Mouse (Mus musculus) c-Kit-positive CD71-positive TER-119-negative erythroid progenitor cells, embryonic 14.5 days (primary cell): ENCODE results near the gene Lpp.

Source experiments
- DNase-seq: peaks from one replicate; pipeline ENCODE4 v3.0.0-alpha.2; 2013; ENCODE audit warnings: low read depth

Gene Lpp

DNA sequence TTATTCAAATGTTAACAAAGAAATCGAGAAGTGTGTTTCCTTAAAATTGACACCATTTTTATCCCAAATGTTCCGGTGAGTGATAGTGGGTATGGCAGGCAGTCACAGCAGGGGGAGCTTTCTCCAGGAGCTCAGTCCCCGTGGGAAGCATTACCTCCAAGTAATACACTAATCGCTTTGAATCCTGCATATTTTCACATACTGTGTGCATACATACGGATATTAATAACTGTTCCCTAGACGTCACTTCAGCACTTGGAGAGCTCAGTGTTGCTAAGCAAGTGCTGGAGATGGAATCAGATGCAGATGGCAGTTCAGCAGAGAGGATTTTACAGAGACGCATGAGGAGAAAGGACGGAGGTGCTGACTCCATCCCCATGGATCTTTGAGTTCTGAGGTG, 487.4 kb downstream of the Lpp start:
- no peak for DNase-seq

GRCm38 (mm10) chr16:24881981-24882775, 488.9 kb downstream of the Lpp start:
- no peak for DNase-seq

DNA sequence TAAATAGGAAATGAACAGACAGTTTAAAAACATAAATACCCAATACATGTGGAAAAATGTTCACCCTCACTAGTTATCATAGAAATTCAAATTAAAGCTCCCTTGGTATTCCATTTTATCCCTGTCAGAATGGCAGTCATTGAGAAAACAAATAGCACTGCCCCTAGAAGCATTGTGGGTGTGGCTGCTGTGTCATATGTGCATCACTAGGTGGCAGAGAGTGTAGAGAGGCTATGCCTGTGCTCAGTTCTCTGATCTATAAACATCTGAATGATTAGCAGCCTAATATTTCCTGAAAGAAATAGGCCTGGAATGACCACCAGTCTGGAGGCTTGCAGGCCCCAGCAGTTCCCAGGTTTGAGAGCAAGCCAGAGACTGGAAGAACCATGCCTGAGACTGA, 490.7 kb downstream of the Lpp start:
- DNase-seq = no peak

- no peak for DNase-seq
Measured at GRCm38 (mm10) chr16:24886346-24886745, 493.0 kb downstream of the Lpp start.

DNA sequence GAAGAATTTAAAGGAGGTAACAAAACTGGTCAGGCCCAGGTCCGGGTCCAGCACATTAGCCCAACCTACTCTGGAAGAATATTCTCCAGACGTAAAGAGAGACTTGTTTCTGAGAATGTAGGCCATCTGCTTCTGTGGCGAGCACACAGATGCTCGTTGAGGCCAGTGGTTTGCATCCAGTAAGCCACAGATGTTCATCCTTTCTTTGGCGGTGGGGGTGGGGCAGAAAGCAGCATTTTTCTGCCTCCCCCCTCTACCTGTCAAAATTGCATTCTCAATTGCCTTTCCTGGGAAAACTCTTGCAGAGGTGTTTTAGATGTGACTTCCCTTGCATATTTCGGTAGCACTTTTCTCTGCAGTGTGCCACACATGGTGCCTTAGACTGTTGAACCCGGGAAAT, 493.6 kb downstream of the Lpp start:
- DNase-seq = no peak

DNA sequence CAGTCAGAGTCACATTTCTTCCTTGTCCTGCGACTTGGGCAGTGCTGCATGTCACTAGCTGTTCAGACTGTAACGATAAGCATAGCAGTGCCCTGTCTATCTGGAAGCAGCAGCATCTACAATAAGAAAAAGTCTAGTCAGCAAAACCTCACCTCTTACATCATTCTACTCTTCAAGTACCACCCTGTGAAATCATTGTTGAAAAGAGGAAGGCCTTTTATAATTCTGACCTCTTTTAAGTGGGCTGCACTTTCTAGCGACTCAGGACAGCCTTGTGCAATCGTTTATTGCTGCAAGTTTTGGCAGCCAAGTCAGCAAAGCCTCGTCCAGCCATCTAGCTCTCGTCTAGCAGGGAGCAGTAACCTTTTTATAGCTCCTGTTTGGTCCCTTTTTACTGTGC, 498.1 kb downstream of the Lpp start:
- no peak for DNase-seq

DNA sequence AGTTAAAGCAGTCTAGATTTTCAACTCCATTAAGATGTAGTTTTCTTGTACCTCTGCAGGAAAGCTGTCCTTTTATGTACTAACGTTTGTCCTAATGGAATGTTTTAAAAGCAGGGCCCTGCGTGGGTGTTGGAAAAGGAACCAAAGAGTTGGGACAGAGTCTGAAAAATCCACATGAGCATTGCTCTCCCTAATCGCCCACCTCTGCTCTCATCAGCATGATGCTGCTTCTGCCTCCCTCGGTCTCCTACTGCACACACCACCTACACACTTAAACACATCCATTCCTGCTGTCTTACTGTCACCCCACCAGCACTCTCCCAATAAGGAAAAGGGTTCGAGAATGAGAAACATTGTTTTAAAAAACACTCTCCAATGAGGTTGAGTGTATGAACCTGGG, 501.9 kb downstream of the Lpp start:
- DNase-seq = no peak

GRCm38 (mm10) chr16:24897641-24898040, 504.3 kb downstream of the Lpp start:
- no peak for DNase-seq

DNA sequence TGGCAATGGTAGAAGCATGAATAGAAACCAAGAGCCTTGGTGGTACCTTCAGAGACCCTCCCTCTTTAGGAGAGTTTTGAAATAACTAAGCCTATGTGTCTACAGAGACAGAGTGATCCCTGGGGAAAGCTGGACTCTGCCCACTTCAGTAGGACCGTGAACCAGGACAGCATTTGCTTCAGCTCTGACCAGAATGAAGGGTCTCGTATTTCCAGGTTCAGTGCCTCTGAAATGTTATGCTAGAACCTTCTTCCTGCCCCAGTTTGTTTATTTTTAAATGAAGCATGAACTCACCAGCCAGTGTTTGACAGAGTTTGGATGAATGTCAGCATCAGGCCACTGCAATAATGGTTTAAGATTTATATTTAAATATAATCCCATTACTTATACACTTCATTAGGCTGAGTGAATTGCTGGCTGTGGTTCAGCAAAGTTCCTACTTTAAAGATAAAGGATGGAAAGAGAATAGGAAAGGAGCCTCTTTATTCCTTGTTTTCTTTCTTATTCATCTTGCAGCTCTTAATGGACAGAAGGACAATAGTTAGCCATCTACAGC, 507.0 kb downstream of the Lpp start:
- no peak for DNase-seq

- no peak for DNase-seq
Measured at GRCm38 (mm10) chr16:24901139-24901859, 508.0 kb downstream of the Lpp start.

DNA sequence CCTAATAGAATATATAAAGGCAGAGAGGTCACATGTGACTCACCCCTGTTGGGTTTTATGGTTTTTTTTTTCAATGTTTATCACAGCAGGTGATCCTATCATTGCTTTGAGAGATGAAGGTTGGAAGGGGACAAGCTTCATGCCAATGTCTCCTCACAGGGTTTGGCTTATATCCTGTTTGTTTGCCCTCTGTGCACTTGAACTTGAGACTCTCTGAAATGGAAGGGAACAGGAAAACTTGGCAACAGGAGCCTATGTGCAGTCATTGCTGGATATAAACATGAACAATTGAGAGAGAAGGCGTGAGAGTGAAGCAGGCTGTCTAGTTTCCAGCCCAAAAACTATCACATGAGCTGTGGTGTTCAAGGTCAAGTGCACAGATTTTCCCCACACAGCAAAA, 508.8 kb downstream of the Lpp start:
- no peak for DNase-seq

DNA sequence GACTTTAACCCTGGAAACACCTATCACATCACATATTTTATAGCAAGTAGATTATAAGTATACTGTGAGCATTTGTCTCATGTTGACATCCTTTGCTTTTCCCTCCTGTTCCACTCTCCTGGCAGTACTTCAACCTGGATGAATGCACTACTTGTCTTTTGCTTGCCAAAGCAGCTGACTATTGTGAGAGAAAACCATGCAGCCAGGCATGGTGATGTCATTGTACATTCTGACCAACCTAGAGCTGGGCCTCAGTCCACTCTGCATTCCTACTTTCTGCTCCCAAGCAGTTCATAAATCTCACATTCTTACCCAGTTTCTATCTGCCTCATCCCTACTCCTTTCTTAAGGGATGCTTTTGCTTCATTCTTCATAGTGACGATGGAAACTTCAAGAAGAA, 515.6 kb downstream of the Lpp start:
- no peak for DNase-seq

GRCm38 (mm10) chr16:24910321-24910720, 517.0 kb downstream of the Lpp start:
- no peak for DNase-seq

DNA sequence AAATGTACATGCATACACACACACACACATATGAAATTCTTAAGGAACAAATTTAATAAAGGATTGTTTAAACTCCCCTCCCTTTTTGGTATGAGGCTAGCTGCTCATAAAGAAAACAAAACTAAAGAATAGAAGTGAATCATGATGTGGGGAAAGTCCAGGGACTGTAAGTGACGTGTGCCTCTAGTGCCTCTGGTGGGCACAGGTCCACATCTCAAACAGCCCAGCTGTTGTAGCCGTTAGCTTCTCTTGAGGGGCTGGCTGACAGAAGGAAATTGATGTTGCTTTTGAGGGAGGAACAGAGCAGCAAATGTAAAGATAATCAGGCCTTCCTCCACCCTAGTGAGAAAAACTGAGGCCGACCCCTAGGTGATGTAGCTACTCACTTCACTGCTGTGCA, 517.5 kb downstream of the Lpp start:
- DNase-seq = no peak

DNA sequence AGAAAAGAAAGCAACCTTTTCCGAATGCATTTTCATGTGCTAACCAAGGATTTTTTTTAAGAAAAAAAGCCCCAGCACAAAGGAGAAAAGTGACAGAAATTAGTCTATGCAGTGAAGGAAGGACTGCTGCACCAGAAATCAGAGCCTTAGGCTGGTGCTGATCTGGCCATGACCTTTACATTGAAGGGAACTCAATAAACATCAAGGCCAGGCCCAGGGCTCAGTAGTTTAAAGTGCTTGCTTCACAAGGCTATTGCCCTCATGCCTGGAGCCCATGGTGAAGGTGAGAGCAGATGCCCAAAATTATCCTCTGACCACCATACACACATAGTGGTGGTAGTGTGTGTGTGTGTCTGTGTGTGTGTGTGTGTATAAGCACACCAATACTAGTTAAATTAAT, 519.1 kb downstream of the Lpp start:
- no peak for DNase-seq

GRCm38 (mm10) chr16:24913021-24913420, 519.7 kb downstream of the Lpp start:
- DNase-seq = no peak

DNA sequence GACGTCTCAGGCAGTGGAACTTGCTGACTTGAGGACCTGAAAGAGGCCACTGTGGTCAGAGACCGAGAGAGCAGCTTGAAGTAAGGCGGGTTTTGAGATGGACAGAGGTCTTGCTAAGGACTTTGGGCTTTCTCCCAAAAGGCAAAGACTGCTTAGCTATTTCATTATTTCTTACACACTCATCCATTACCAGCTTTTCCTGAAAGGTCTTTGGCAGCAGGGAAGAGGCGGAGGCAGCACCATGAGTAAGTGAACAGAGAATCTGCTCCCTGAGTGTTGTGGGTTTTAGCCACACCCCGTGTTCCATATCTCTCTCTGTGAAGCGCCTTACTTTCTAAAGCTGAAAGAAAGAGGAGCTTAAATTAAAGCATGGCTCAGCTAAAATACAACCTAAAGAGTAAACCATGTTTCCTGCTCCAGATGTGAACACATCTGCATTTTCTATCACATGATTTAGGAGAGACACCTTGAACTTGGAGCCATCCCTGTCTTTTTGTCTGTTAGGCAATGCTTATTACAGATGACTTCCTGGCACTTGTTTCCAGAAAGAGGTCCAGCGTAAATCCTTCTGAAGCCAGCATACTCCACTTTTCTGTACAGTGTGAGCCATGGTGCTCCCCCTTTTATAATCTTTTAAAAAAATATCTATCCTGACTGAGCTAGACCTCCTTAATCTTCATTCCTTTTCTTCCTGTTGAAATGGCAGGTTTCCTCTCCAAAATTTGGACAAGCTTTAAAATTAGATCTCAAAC, 520.5 kb downstream of the Lpp start:
- DNase-seq = no peak

DNA sequence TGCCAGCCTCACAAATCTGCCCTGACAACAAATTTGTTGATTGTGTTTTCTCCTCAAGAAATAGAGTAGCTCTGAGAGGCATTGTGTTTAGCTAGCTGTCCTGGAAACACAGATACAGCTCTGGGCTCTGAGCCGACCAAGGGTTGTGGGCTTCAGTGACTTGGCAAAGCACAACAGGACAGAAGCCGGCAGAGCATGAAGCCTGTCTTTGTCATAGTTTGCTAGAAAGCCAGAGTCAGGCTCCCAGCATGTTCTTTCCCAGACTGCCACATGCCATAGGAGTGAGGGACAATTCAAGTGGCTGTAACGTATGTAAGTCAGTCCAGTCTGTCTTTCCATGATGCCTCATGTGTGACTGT, 521.1 kb downstream of the Lpp start:
- DNase-seq = no peak

GRCm38 (mm10) chr16:24915470-24915869, 522.2 kb downstream of the Lpp start:
- DNase-seq = no peak

- no peak for DNase-seq
Measured at GRCm38 (mm10) chr16:24919349-24920012, 526.2 kb downstream of the Lpp start.

DNA sequence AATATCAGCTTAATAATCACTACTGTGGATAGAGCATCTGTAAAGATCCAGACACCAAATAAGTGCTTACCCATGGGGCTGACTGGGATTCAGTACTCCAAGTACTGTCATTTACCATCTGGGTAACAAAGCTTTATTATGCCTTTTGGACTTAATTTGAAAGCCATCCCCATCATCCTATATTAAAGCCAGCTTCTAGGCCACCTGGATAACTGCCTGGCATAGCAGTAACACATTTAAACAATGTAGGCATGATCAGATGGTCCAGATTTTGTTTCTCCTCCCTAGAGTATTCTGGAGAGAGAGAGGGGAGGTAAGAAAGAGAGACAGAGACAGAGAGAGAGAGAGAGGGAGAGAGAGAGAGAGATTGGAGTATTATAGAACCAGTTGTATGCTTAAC, 536.8 kb downstream of the Lpp start:
- DNase-seq = no peak

GRCm38 (mm10) chr16:24930621-24931020, 537.3 kb downstream of the Lpp start:
- no peak for DNase-seq
